Mouse (Mus musculus): Measurements from ENCODE around the gene Tha1. TPM values are rescaled to one million over a fixed set of nuclear protein-coding genes. Genes with fewer than 3 reads are reported as not detected.

The Tha1 gene
- not detected in 2 replicates for total RNA-seq (2014; fragmentation: Nextera tagmentation)
- total RNA-seq (2017) = not detected in 2 replicates
- not detected in 2 replicates for polyA plus RNA-seq (2012)

GRCm38 (mm10) chr11:117872861-117873608, at the start of gene Tha1:
Gene Tha1, minus strand, starts transcription at chr11:117873481.
- DNase-seq (ENCODE audit: low spot score) = no peak
- no peak for ATAC-seq (ENCODE audit: extremely low read depth, insufficient number of reproducible peaks, low FRiP score, poor library complexity, severe bottlenecking)
- H3K27me3 ChIP-seq (ENCODE audit: insufficient read depth, low read length) = peaks cover 64% of the 10 kb centered on the region
- no peaks in the 10 kb centered on the region for H3K9me3 ChIP-seq (replicated peaks)
- no peak for TF ChIP-seq POLR2AphosphoS5 (IDR thresholded peaks at IDR 0.05; ENCODE audit: insufficient replicate concordance, low read depth, low read length)
- TF ChIP-seq TAL1 (conservative IDR thresholded peaks at IDR 0.05; ENCODE audit: low read depth, low read length) = no peak
- no peak for TF ChIP-seq GATA2 (IDR thresholded peaks at IDR 0.05; ENCODE audit: borderline replicate concordance, low read depth, low read length)
- no peak for TF ChIP-seq GATA1 (IDR thresholded peaks at IDR 0.05; ENCODE audit: borderline replicate concordance, low read length)
- no peak for TF ChIP-seq CTCF (IDR thresholded peaks at IDR 0.05; ENCODE audit: low read depth, low read length)
- H3K4me1 ChIP-seq (ENCODE audit: insufficient read depth, low read depth, low read length) = peaks cover 3% of the 10 kb centered on the region; the same call in 1 of the 2 replicates
- no peak within 1 kb of the TSS for H3K4me3 ChIP-seq (ENCODE audit: low read depth, low read length)
- H3K36me3 ChIP-seq (replicated peaks) = no peaks in the 10 kb centered on the region

- Histone ChIP-seq H3K4me3 (ENCODE audit: low read depth, low read length) (no peak overlapping the region), H3K9me3 (replicated peaks) (peaks cover 8% of the 10 kb centered on the region), H3K4me1 (ENCODE audit: insufficient read depth, low read depth, low read length) (peaks cover 5% of the 10 kb centered on the region), H3K36me3 (replicated peaks) (no peaks in the 10 kb centered on the region), H3K27me3 (ENCODE audit: insufficient read depth, low read length) (peaks cover 46% of the 10 kb centered on the region)
- TF ChIP-seq TAL1 (conservative IDR thresholded peaks at IDR 0.05; ENCODE audit: low read depth, low read length) = no peak
- no peak for TF ChIP-seq CTCF (IDR thresholded peaks at IDR 0.05; ENCODE audit: low read depth, low read length)
- no peak for TF ChIP-seq GATA2 (IDR thresholded peaks at IDR 0.05; ENCODE audit: borderline replicate concordance, low read depth, low read length)
- TF ChIP-seq GATA1 (IDR thresholded peaks at IDR 0.05; ENCODE audit: borderline replicate concordance, low read length) = no peak
- no peak for TF ChIP-seq POLR2AphosphoS5 (IDR thresholded peaks at IDR 0.05; ENCODE audit: insufficient replicate concordance, low read depth, low read length)
- DNase-seq (ENCODE audit: low spot score) = no peak
- no peak for ATAC-seq (ENCODE audit: extremely low read depth, insufficient number of reproducible peaks, low FRiP score, poor library complexity, severe bottlenecking)
Observed at GRCm38 (mm10) chr11:117919211-117919610, 45.9 kb upstream of the Tha1 start.

- Histone ChIP-seq H3K9me3 (replicated peaks) (peaks cover 8% of the 10 kb centered on the region), H3K4me3 (ENCODE audit: low read depth, low read length) (no peak overlapping the region), H3K36me3 (replicated peaks) (no peaks in the 10 kb centered on the region), H3K27me3 (ENCODE audit: insufficient read depth, low read length) (peaks cover 46% of the 10 kb centered on the region), H3K4me1 (ENCODE audit: insufficient read depth, low read depth, low read length) (peaks cover 9% of the 10 kb centered on the region)
- DNase-seq (ENCODE audit: low spot score) (no peak), ATAC-seq (ENCODE audit: extremely low read depth, insufficient number of reproducible peaks, low FRiP score, poor library complexity, severe bottlenecking) (no peak)
- TF ChIP-seq GATA1 (IDR thresholded peaks at IDR 0.05; ENCODE audit: borderline replicate concordance, low read length) = no peak
- TF ChIP-seq GATA2 (IDR thresholded peaks at IDR 0.05; ENCODE audit: borderline replicate concordance, low read depth, low read length) = no peak
Observed at GRCm38 (mm10) chr11:117918541-117918940, 45.3 kb upstream of the Tha1 start.

- ATAC-seq (ENCODE audit: extremely low read depth, insufficient number of reproducible peaks, low FRiP score, poor library complexity, severe bottlenecking) (no peak), DNase-seq (ENCODE audit: low spot score) (no peak)
- peaks cover 8% of the 10 kb centered on the region for H3K9me3 ChIP-seq (replicated peaks)
- H3K4me3 ChIP-seq (ENCODE audit: low read depth, low read length) = no peak overlapping the region
- H3K4me1 ChIP-seq (ENCODE audit: insufficient read depth, low read depth, low read length) = peaks cover 14% of the 10 kb centered on the region
- no peak for TF ChIP-seq POLR2AphosphoS5 (IDR thresholded peaks at IDR 0.05; ENCODE audit: insufficient replicate concordance, low read depth, low read length)
- TF ChIP-seq GATA2 (IDR thresholded peaks at IDR 0.05; ENCODE audit: borderline replicate concordance, low read depth, low read length) = no peak
- no peak for TF ChIP-seq CTCF (IDR thresholded peaks at IDR 0.05; ENCODE audit: low read depth, low read length)
- no peak for TF ChIP-seq TAL1 (conservative IDR thresholded peaks at IDR 0.05; ENCODE audit: low read depth, low read length)
- no peak for TF ChIP-seq GATA1 (IDR thresholded peaks at IDR 0.05; ENCODE audit: borderline replicate concordance, low read length)
- H3K36me3 ChIP-seq (replicated peaks) = no peaks in the 10 kb centered on the region
- H3K27me3 ChIP-seq (ENCODE audit: insufficient read depth, low read length) = peaks cover 38% of the 10 kb centered on the region
Observed at GRCm38 (mm10) chr11:117915837-117916236, 42.6 kb upstream of the Tha1 start.

GRCm38 (mm10) chr11:117915341-117915740, 42.1 kb upstream of the Tha1 start:
- Histone ChIP-seq H3K4me1 (ENCODE audit: insufficient read depth, low read depth, low read length) (peaks cover 14% of the 10 kb centered on the region), H3K9me3 (replicated peaks) (peaks cover 8% of the 10 kb centered on the region), H3K4me3 (ENCODE audit: low read depth, low read length) (no peak overlapping the region), H3K36me3 (replicated peaks) (no peaks in the 10 kb centered on the region), H3K27me3 (ENCODE audit: insufficient read depth, low read length) (peaks cover 38% of the 10 kb centered on the region)
- ATAC-seq (ENCODE audit: extremely low read depth, insufficient number of reproducible peaks, low FRiP score, poor library complexity, severe bottlenecking) = no peak
- no peak for DNase-seq (ENCODE audit: low spot score)
- no peak for TF ChIP-seq GATA1 (IDR thresholded peaks at IDR 0.05; ENCODE audit: borderline replicate concordance, low read length)
- TF ChIP-seq CTCF (IDR thresholded peaks at IDR 0.05; ENCODE audit: low read depth, low read length) = peak; percentile 67; the same call in 1 of the 2 replicates

GRCm38 (mm10) chr11:117914531-117914930, 41.2 kb upstream of the Tha1 start:
- DNase-seq (ENCODE audit: low spot score) (no peak), ATAC-seq (ENCODE audit: extremely low read depth, insufficient number of reproducible peaks, low FRiP score, poor library complexity, severe bottlenecking) (peak; percentile 29; the same call in 1 of the 2 replicates)
- H3K27me3 ChIP-seq (ENCODE audit: insufficient read depth, low read length) = peaks cover 39% of the 10 kb centered on the region
- peaks cover 8% of the 10 kb centered on the region for H3K9me3 ChIP-seq (replicated peaks)
- H3K4me1 ChIP-seq (ENCODE audit: insufficient read depth, low read depth, low read length) = peaks cover 14% of the 10 kb centered on the region
- no peak overlapping the region; the same call in 1 of the 2 replicates for H3K4me3 ChIP-seq (ENCODE audit: low read depth, low read length)
- no peaks in the 10 kb centered on the region for H3K36me3 ChIP-seq (replicated peaks)
- TF ChIP-seq TAL1 (conservative IDR thresholded peaks at IDR 0.05; ENCODE audit: low read depth, low read length) (no peak), CTCF (IDR thresholded peaks at IDR 0.05; ENCODE audit: low read depth, low read length) (no peak), GATA1 (IDR thresholded peaks at IDR 0.05; ENCODE audit: borderline replicate concordance, low read length) (no peak), GATA2 (IDR thresholded peaks at IDR 0.05; ENCODE audit: borderline replicate concordance, low read depth, low read length) (no peak), POLR2AphosphoS5 (IDR thresholded peaks at IDR 0.05; ENCODE audit: insufficient replicate concordance, low read depth, low read length) (no peak)
